Mouse (Mus musculus) lung, postnatal 14 days (tissue): ENCODE measurements around the gene Crat.

Experiments
- DNase-seq: peaks from one replicate; pipeline ENCODE4 v3.0.0; 2021

Gene Crat

GRCm38 (mm10) chr2:30402351-30402826, 13.2 kb downstream of the Crat start:
- DNase-seq = no peak

GRCm38 (mm10) chr2:30401581-30401980, 14.0 kb downstream of the Crat start:
- no peak for DNase-seq

GRCm38 (mm10) chr2:30399191-30400171, 16.1 kb downstream of the Crat start:
- DNase-seq = peak; percentile 53

- no peak for DNase-seq
These were observed 17.6 kb downstream of the Crat start for GRCm38 (mm10) chr2:30397986-30398512.

GRCm38 (mm10) chr2:30396246-30396645, 19.4 kb downstream of the Crat start:
- no peak for DNase-seq

- no peak for DNase-seq
These were observed 19.9 kb downstream of the Crat start for GRCm38 (mm10) chr2:30395757-30396156.

- DNase-seq = no peak
These were observed 22.3 kb downstream of the Crat start for GRCm38 (mm10) chr2:30393370-30393656.

GRCm38 (mm10) chr2:30392577-30393369, 22.8 kb downstream of the Crat start:
- peak; percentile 77 for DNase-seq

GRCm38 (mm10) chr2:30392114-30392576, 23.5 kb downstream of the Crat start, which contains the start of gene Dolpp1:
Gene Dolpp1 (plus strand): TSS chr2:30392254.
- peak; percentile 94 for DNase-seq

- no peak for DNase-seq
These were observed 26.6 kb downstream of the Crat start for GRCm38 (mm10) chr2:30389000-30389399.

- no peak for DNase-seq
These were observed 28.7 kb downstream of the Crat start for GRCm38 (mm10) chr2:30386913-30387312.

GRCm38 (mm10) chr2:30385591-30385990, 30.0 kb downstream of the Crat start:
- DNase-seq = no peak

GRCm38 (mm10) chr2:30384814-30385213, 30.8 kb downstream of the Crat start:
- DNase-seq = no peak

- no peak for DNase-seq
These were observed 34.3 kb downstream of the Crat start for GRCm38 (mm10) chr2:30381377-30381725.

- no peak for DNase-seq
These were observed 34.8 kb downstream of the Crat start for GRCm38 (mm10) chr2:30380564-30381376.

GRCm38 (mm10) chr2:30379307-30379706, 36.3 kb downstream of the Crat start:
- no peak for DNase-seq

GRCm38 (mm10) chr2:30377721-30378120, 37.9 kb downstream of the Crat start:
- no peak for DNase-seq

- no peak for DNase-seq
These were observed 39.7 kb downstream of the Crat start for GRCm38 (mm10) chr2:30375893-30376292.

GRCm38 (mm10) chr2:30372726-30373125, 42.9 kb downstream of the Crat start:
- DNase-seq = no peak

GRCm38 (mm10) chr2:30371544-30371943, 44.1 kb downstream of the Crat start:
- peak; percentile 41 for DNase-seq

GRCm38 (mm10) chr2:30366203-30366602, 49.4 kb downstream of the Crat start:
- DNase-seq = peak; percentile 50

GRCm38 (mm10) chr2:30365281-30366069, 50.1 kb downstream of the Crat start:
- DNase-seq = no peak
